Mouse (Mus musculus) hindbrain, postnatal 0 days (tissue): ENCODE measurements around the gene M6pr. TPM values are rescaled to one million over a fixed set of nuclear protein-coding genes. Genes with fewer than 3 reads are reported as not detected.

ENCODE experiments used
- ATAC-seq: fragments of 200-750 bp; cut with Nextera tagmentation; 2 replicates; pipeline ENCODE4 v1.8.0; 2017; ENCODE audit warnings: mild to moderate bottlenecking, moderate TSS enrichment, moderate library complexity
- DNase-seq: peaks from one replicate; pipeline ENCODE4 v3.0.0-alpha.2; 2015; ENCODE audit warnings: low spot score
- H3K27ac ChIP-seq: fragments of 300-500 bp; sonication (generic); 2 replicates; pipeline ENCODE4 v1.5.1; 2014; ENCODE audit warnings: mild to moderate bottlenecking
- H3K27me3 ChIP-seq: fragments of 300-500 bp; sonication (generic); 2 replicates; pipeline ENCODE4 v1.6.1; 2014; ENCODE audit warnings: low read length, mixed read lengths; ENCODE audit not compliant: insufficient read depth
- H3K36me3 ChIP-seq: fragments of 300-500 bp; sonication (generic); 2 replicates; pipeline ENCODE4 v1.6.1; 2014; ENCODE audit warnings: low read length, mixed read lengths; ENCODE audit not compliant: insufficient read depth
- H3K4me1 ChIP-seq: fragments of 300-500 bp; sonication (generic); 2 replicates; pipeline ENCODE4 v1.6.1; 2014; ENCODE audit warnings: antibody characterized with exemption, low read length, mixed read lengths; ENCODE audit not compliant: insufficient read depth
- H3K4me2 ChIP-seq: fragments of 300-500 bp; sonication (generic); 2 replicates; pipeline ENCODE4 v1.6.1; 2014; ENCODE audit warnings: low read depth, mild to moderate bottlenecking, low read length, moderate library complexity, mixed read lengths
- H3K4me3 ChIP-seq: fragments of 300-500 bp; sonication (generic); 2 replicates; pipeline ENCODE4 v1.5.1; 2014; ENCODE audit warnings: low read length
- H3K9ac ChIP-seq: fragments of 300-500 bp; sonication (generic); replicated peaks from 2 replicates; pipeline ENCODE4 v1.6.1; 2014; ENCODE audit warnings: mild to moderate bottlenecking, low read length, moderate library complexity, mixed read lengths
- H3K9me3 ChIP-seq: fragments of 300-500 bp; sonication (generic); 2 replicates; pipeline ENCODE4 v1.6.1; 2016; ENCODE audit warnings: low read length, mixed read lengths
- CTCF ChIP-seq: IDR thresholded peaks from 2 replicates; pipeline ENCODE4 v1.5.1; 2016; ENCODE audit warnings: antibody characterized with exemption, control low read depth, low read depth
- WGBS: fragments of 180-500 bp; shearing (Covaris S2); extraction: QIAGEN DNeasy Blood & Tissue Kit; methylation state at CpG from one replicate; pipeline ENCODE4 v1.1.7; 2014; 5-methylcytosine and 5-hydroxymethylcytosine counted together
- polyA plus RNA-seq: library from polyadenylated mRNA; unstranded; fragments of >200 nt; fragmentation: Nextera tagmentation; extraction: Ambion mirVana; gene quantifications from 2 replicates; pipeline ENCODE4 v1.2.1, GENCODE M21; 2015
- total RNA-seq: library from RNA; depleted of rRNA; stranded (reverse); fragments of >200 nt; gene quantifications from 2 replicates; pipeline ENCODE4 v1.2.3, GENCODE M21; 2014

The M6pr gene
- total and polyA plus RNA-seq, 2 experiments from 2014 or later = 48.5 to 48.8 TPM

GRCm38 (mm10) chr6:122304355-122304754, 4.2 kb upstream of the M6pr start:
- peak; percentile 90 for DNase-seq
- TF ChIP-seq CTCF = peak; percentile 93
- Histone ChIP-seq H3K36me3 (no peaks in the 10 kb centered on the region), H3K27me3 (no peaks in the 10 kb centered on the region), H3K4me1 (no peaks in the 10 kb centered on the region), H3K9ac (no peak overlapping the region), H3K4me3 (no peak overlapping the region), H3K4me2 (no peak overlapping the region), H3K27ac (no peak overlapping the region), H3K9me3 (no peaks in the 10 kb centered on the region)
- no peak for ATAC-seq
- WGBS = 30% methylated on average over 6 of the region's 6 CpGs

DNA sequence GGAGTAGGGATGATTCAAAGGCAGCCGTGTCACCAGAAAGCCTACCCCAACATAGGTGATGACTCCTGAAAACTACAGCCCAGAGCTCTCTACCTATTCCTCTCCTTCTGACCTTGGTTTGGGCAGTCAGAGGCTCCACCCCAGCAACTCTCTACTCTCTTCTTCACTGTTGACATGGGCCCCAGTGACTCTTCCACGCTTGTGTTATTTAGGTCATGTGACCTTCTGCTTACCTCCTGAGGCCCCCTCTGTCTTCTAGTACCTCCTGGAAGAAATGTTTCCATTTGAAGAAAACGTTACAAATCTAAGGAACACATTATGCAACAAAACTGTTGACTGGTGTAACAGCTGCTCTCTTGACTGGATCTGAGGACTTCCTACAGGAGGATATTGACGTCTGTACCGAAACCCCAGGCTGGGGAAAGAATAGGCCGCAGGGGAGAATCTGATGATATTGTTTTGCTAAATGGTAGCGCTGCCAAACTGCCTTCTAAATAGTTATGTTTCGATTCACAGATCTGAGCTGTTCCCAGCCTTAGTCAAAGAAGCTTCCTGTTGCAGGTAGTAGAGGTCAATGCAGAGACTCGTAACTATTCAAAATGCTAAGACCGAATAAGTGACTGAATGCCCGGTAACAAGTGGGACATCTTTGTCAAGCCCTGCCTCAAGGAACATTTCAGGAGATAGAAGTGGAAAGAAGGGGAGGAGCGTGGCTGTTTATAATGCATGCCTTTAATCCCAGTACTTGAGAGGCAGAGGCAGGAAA, 3.5 kb upstream of the M6pr start:
- Histone ChIP-seq H3K4me2 (no peak overlapping the region), H3K27me3 (no peaks in the 10 kb centered on the region), H3K9me3 (no peaks in the 10 kb centered on the region), H3K4me1 (no peaks in the 10 kb centered on the region), H3K9ac (no peak overlapping the region), H3K36me3 (no peaks in the 10 kb centered on the region), H3K27ac (no peak overlapping the region), H3K4me3 (no peak overlapping the region)
- 82% methylated on average over 12 of the region's 12 CpGs for WGBS
- no peak for DNase-seq
- ATAC-seq = no peak
- no peak for TF ChIP-seq CTCF

DNA sequence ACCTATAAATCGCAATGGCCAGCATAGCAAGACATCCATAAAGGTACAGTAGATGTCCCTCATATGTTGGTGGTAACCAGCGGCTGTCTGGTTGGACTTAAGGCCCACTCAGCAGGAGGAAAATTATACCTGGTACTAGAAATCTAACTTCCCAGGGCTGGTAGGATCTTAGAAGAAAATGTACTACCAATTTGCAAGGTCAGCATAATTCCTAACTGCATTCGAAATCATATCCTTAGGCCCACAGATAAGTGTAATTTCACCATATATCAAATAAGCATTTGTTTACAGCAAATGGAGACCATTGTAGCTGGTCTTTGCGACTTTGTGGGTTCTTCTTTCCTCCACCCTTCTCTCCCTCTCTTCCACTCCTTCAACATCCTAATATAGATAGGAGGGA, 1.8 kb upstream of the M6pr start:
- WGBS = 85% methylated on average over 4 of the region's 4 CpGs

DNA sequence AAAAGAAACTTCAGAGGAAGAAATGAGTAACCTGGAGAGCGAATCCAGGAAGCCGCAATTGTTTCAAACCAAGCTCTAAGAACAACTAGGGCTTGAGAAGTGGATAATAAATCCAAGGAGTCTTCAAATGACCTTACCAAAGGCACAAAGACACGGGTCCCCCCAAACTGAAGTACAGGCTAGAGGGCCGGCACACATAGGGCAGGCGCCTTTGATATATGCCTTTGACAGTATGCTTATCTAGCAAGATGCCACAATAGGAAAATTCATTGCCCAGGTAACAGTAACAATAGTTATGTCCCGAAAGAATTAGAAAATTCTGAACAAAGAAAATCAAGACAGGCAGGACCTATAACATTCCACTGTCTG, 400 bp upstream of the M6pr start:
- peaks cover 8% of the 10 kb centered on the region; the same call in 1 of the 2 replicates for H3K4me1 ChIP-seq
- H3K9me3 ChIP-seq = no peaks in the 10 kb centered on the region
- 57% methylated on average over 6 of the region's 6 CpGs for WGBS

More for the DNA sequence above, 1.8 kb upstream of the M6pr start:
- H3K36me3 ChIP-seq = no peaks in the 10 kb centered on the region
- no peak overlapping the region for H3K4me2 ChIP-seq
- TF ChIP-seq CTCF = no peak
- H3K9ac ChIP-seq = no peak overlapping the region
- H3K4me1 ChIP-seq = peaks cover 8% of the 10 kb centered on the region; the same call in 1 of the 2 replicates
- no peak for DNase-seq
- no peak overlapping the region for H3K4me3 ChIP-seq
- no peaks in the 10 kb centered on the region for H3K27me3 ChIP-seq
- H3K27ac ChIP-seq = no peak overlapping the region
- H3K9me3 ChIP-seq = no peaks in the 10 kb centered on the region
- ATAC-seq = no peak

DNA sequence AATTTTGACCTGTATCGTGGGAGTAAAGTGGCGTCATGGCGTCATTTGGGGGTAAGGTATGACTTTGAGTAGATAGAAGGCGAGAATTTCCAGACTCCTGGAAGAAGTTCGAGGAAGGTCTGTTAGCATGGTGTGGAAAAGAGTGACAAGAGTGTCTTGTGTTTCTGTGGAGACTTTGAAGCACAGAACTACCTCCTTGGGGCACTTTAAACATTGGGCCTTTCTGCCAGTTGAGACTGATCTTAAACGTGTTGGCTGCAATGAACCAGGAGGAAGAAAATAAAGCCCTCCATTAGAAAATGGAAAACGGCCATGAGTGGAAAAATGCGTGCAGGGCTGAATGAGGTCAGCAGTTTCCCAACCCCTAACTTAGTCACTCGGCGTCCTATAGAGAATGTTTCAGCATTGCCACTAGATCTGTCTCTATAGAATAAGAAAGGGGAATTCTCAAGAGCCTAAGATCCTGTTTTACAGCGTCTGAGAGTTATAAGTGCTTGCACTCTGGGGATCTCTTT, 983 bp downstream of the M6pr start:
- 9% methylated on average over 11 of the region's 11 CpGs for WGBS
- no peak for DNase-seq
- H3K27me3 ChIP-seq = no peaks in the 10 kb centered on the region
- peaks cover 8% of the 10 kb centered on the region; the same call in 1 of the 2 replicates for H3K4me1 ChIP-seq
- no peaks in the 10 kb centered on the region for H3K9me3 ChIP-seq
- peaks cover 15% of the 10 kb centered on the region; the same call in 1 of the 2 replicates for H3K36me3 ChIP-seq
- no peak overlapping the region; the same call in 1 of the 2 replicates for H3K27ac ChIP-seq
- peak overlapping the region; percentile 84 for H3K4me2 ChIP-seq
- no peak for TF ChIP-seq CTCF
- no peak for ATAC-seq
- peak overlapping the region; percentile 75 for H3K9ac ChIP-seq
- H3K4me3 ChIP-seq = peak overlapping the region; percentile 79

More for the DNA sequence above, 400 bp upstream of the M6pr start:
- Histone ChIP-seq H3K36me3 (peaks cover 3% of the 10 kb centered on the region; the same call in 1 of the 2 replicates), H3K4me2 (peak overlapping the region; percentile 84), H3K9ac (no peak overlapping the region), H3K27me3 (no peaks in the 10 kb centered on the region), H3K27ac (no peak overlapping the region), H3K4me3 (peak overlapping the region; percentile 79)
- DNase-seq (no peak), ATAC-seq (peak; percentile 22)
- no peak for TF ChIP-seq CTCF

- 77% methylated on average over 5 of the region's 5 CpGs for WGBS
- Histone ChIP-seq H3K4me3 (peak overlapping the region; percentile 79; the same call in 1 of the 2 replicates), H3K27me3 (no peaks in the 10 kb centered on the region), H3K27ac (no peak overlapping the region), H3K36me3 (peaks cover 20% of the 10 kb centered on the region; the same call in 1 of the 2 replicates), H3K4me1 (peaks cover 8% of the 10 kb centered on the region; the same call in 1 of the 2 replicates), H3K4me2 (peak overlapping the region; percentile 84), H3K9me3 (no peaks in the 10 kb centered on the region), H3K9ac (0 out of 2 replicates have a peak overlapping the region, but pooled peaks have one; percentile 2)
- ATAC-seq (no peak), DNase-seq (no peak)
- no peak for TF ChIP-seq CTCF
Measured at GRCm38 (mm10) chr6:122310187-122310820, 1.8 kb downstream of the M6pr start.
